Mouse (Mus musculus): ENCODE results near the gene Dbnl.

Dbnl gene

GRCm38 (mm10) chr11:5835057-5835456 lies 46.8 kb downstream of the Dbnl start:
- in situ Hi-C loops (cut with MboI, MseI) = no loop called here

- in situ Hi-C loops (cut with MboI, MseI) = no loop called here
Measured at GRCm38 (mm10) chr11:5836126-5836525, 47.8 kb downstream of the Dbnl start.

GRCm38 (mm10) chr11:5837251-5838246 lies 49.3 kb downstream of the Dbnl start, which contains the start of gene Polm:
TSS of gene Polm (minus strand) at chr11:5838016.
- in situ Hi-C loops (cut with MboI, MseI) = no loop called here

GRCm38 (mm10) chr11:5840346-5840745 lies 52.1 kb downstream of the Dbnl start:
- in situ Hi-C loops (cut with MboI, MseI) = no loop called here

GRCm38 (mm10) chr11:5841751-5842150 lies 53.5 kb downstream of the Dbnl start:
- in situ Hi-C loops (cut with MboI, MseI) = no loop called here

GRCm38 (mm10) chr11:5843131-5843530 lies 54.8 kb downstream of the Dbnl start:
- in situ Hi-C loops (cut with MboI, MseI) = no loop called here

- in situ Hi-C loops (cut with MboI, MseI) = no loop called here
Measured at GRCm38 (mm10) chr11:5846639-5847345, 58.5 kb downstream of the Dbnl start.

GRCm38 (mm10) chr11:5848741-5849140 lies 60.5 kb downstream of the Dbnl start:
- in situ Hi-C loops (cut with MboI, MseI) = no loop called here

- in situ Hi-C loops (cut with MboI, MseI) = no loop called here
Measured at GRCm38 (mm10) chr11:5849316-5849715, 61.0 kb downstream of the Dbnl start.

- in situ Hi-C loops (cut with MboI, MseI) = no loop called here
Measured at GRCm38 (mm10) chr11:5850452-5850851, 62.2 kb downstream of the Dbnl start.
